Mouse (Mus musculus) embryo, embryonic 11 days (tissue): ENCODE measurements around the gene Cit.
A peak's percentile ranks its signal among the peaks of the same experiment; 100 is the strongest.

Experiments used
- DNase-seq: peaks from one replicate; pipeline ENCODE4 v3.0.0-alpha.2; 2015

Gene Cit

GRCm38 (mm10) chr5:116014237-116014636 is 169.2 kb downstream of the Cit start:
- DNase-seq = no peak

GRCm38 (mm10) chr5:116016542-116016941 is 171.5 kb downstream of the Cit start:
- no peak for DNase-seq

- DNase-seq = no peak
Observed at GRCm38 (mm10) chr5:116017391-116017790, 172.3 kb downstream of the Cit start.

GRCm38 (mm10) chr5:116018196-116018595 is 173.1 kb downstream of the Cit start:
- no peak for DNase-seq

- no peak for DNase-seq
Observed at GRCm38 (mm10) chr5:116018784-116019183, 173.7 kb downstream of the Cit start.

GRCm38 (mm10) chr5:116019371-116019770 is 174.3 kb downstream of the Cit start:
- DNase-seq = no peak

- DNase-seq = no peak
Observed at GRCm38 (mm10) chr5:116021552-116021951, 176.5 kb downstream of the Cit start.

GRCm38 (mm10) chr5:116022131-116022530 is 177.1 kb downstream of the Cit start:
- DNase-seq = no peak

GRCm38 (mm10) chr5:116022658-116023200 is 177.7 kb downstream of the Cit start:
- no peak for DNase-seq

- DNase-seq = no peak
Observed at GRCm38 (mm10) chr5:116023251-116023661, 178.2 kb downstream of the Cit start.

- DNase-seq = no peak
Observed at GRCm38 (mm10) chr5:116023821-116024284, 178.8 kb downstream of the Cit start.

- peak; percentile 97 for DNase-seq
Observed at GRCm38 (mm10) chr5:116024327-116024739, 179.3 kb downstream of the Cit start, which contains the start of gene Prkab1. Gene Prkab1 (minus strand): TSS chr5:116024508.

- DNase-seq = no peak
Observed at GRCm38 (mm10) chr5:116026107-116026506, 181.0 kb downstream of the Cit start.

GRCm38 (mm10) chr5:116026561-116026960 is 181.5 kb downstream of the Cit start:
- DNase-seq = no peak

- DNase-seq = no peak
Observed at GRCm38 (mm10) chr5:116029071-116029470, 184.0 kb downstream of the Cit start.

- no peak for DNase-seq
Observed at GRCm38 (mm10) chr5:116030566-116031189, 185.6 kb downstream of the Cit start.

- DNase-seq = peak; percentile 87
Observed at GRCm38 (mm10) chr5:116031190-116031577, 186.1 kb downstream of the Cit start.

GRCm38 (mm10) chr5:116036465-116036864 is 191.4 kb downstream of the Cit start:
- no peak for DNase-seq

GRCm38 (mm10) chr5:116037731-116038130 is 192.7 kb downstream of the Cit start:
- no peak for DNase-seq

GRCm38 (mm10) chr5:116039706-116040105 is 194.6 kb downstream of the Cit start:
- no peak for DNase-seq

GRCm38 (mm10) chr5:116042241-116042640 is 197.2 kb downstream of the Cit start:
- no peak for DNase-seq

GRCm38 (mm10) chr5:116045581-116045980 is 200.5 kb downstream of the Cit start:
- no peak for DNase-seq

- no peak for DNase-seq
Observed at GRCm38 (mm10) chr5:116046246-116046645, 201.2 kb downstream of the Cit start.

GRCm38 (mm10) chr5:116048321-116048720 is 203.2 kb downstream of the Cit start:
- no peak for DNase-seq

GRCm38 (mm10) chr5:116049821-116050220 is 204.7 kb downstream of the Cit start:
- no peak for DNase-seq
